Mouse (Mus musculus) adrenal gland, postnatal 4 days (tissue): ENCODE measurements around the gene Rab31. TPM values are rescaled to one million over a fixed set of nuclear protein-coding genes. Genes with fewer than 3 reads are reported as not detected.

Experiments
- DNase-seq, 2 experiments: peaks; one replicate each; pipeline ENCODE4 v3.0.0; 2021 to 2022; ENCODE audit warnings: low spot score in 2 of 2, mixed read lengths in 2 of 2
- total RNA-seq, 2 experiments: library from RNA; stranded (reverse); gene quantifications; 2 replicates each; pipeline ENCODE4 v1.2.3; 2021

The Rab31 gene
- total RNA-seq, 2 experiments from 2014 or later = 43.3 to 46.2 TPM

DNA sequence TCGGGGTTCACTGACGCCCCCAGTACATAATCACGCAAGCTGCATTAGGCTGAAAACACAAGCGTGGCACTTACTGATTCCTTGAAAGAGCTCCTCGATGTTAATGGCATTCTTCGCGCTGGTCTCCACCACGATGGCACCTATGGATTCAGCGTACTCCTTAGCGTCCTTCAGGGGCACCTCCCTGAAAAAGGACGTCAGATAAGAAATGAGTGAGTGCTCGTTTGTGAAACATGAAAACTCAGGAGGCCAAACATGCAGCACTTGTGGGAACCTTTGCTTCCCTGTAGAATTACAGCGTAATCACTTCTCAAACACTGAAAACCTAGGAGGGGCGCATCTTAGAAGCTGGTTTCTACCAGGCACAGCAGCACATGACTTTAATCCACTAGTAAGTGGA, 104.8 kb downstream of the Rab31 start:
- no peak for DNase-seq

GRCm38 (mm10) chr17:65666388-65667161, 106.0 kb downstream of the Rab31 start:
- DNase-seq = no peak

DNA sequence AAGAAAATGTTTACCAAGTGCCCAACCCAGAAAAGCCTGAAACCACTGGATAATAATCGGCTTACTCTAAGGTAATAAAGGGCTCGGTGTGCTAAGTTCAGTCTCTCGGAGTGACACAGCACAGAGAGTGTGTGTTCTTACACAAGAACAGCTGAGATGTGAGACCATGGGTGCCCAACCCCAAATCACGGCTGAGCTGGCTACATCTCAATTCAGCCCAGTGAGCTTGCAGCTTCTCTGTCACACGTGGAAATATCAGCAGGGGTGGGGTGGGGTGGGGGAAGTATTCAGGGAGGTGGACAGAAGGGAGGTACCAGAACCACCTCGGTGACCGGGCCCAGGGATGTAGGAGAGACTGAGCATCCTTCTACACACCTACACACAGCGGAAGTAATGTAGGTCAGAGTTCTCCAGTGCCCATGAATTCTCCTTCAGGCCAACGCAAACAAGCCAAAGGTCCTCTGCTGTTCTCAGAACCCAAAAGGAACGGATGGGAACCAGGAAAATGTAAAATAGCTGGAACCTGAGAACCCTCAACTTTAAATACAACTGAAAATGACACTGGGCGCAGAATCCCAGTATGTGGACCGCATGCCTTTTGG, 106.7 kb downstream of the Rab31 start:
- no peak for DNase-seq

DNA sequence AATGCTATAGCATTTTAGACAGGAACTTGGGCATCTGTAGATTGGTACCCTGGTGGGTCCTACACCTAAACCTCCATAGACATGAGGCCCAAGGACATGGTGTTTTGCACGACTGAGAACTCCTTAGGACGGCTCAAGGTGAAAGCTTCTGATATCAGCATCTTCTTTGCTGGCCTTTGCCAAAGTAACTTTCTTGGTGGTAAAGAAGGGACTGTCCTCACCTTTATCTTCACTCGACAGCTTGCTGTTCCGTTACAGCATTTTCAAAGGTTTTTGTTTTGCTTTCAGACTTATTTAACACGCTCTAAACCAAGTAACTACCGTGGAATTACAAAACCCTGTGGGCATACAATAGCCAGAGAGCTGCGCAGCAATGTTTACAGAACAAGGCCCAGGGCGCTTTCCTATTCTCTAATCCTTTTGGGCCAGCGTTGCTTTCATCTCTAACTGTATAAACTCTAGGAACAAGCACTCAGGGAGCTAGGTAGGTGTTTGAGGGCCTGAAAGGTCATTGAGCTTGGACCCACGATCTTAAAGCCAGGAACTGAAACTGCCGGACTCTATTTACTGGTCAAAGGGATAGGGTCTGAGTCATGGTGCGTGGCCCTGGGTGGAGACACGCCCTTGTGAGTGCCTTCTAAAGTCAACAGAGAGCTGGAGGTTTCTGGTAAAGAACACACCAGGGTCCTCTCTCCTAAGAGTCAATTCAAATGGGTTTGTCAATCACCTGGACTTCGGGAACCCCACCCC, 109.0 kb downstream of the Rab31 start:
- no peak for DNase-seq

DNA sequence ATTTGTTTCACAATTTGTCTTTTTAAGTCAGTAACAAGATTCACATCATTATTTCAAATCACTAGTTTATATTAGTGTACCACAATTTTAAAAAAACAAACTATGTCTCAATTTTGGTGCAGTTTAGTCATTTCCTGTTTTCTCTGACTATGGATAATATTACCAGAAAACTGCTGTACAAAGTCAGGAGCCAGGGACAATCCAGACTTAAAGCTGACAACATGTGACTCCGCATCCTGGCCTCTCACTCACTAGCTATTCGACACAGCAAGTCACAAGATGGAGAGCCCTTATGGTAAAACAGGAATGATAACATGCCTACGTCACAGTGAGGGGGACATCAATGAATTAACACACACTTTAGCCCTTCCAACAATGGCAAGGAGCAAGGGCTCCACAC, 109.9 kb downstream of the Rab31 start:
- no peak for DNase-seq

DNA sequence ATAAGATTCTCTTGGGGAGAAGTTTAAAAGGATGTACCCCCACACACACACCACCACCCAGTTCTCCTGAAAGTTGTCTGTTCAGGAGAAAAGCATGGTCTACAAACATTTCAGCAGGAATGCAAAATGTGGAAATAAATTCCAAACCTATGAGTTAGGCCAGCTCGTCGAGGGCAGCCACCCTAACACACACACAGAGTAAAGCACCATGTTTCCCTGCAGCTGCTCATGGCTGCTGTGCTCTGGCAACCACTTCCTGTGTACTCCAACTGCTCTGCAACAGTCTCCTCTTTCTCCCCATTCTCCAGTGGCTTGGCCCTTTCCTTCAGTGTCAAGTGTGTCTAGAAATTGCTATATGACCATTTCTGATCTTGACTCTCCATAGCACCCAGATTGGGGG, 114.1 kb downstream of the Rab31 start:
- DNase-seq = no peak

GRCm38 (mm10) chr17:65657958-65658357, 114.6 kb downstream of the Rab31 start:
- no peak for DNase-seq

GRCm38 (mm10) chr17:65656731-65657130, 115.8 kb downstream of the Rab31 start:
- no peak for DNase-seq

GRCm38 (mm10) chr17:65656076-65656475, 116.5 kb downstream of the Rab31 start:
- DNase-seq = no peak

- DNase-seq = no peak
These were observed 116.9 kb downstream of the Rab31 start for GRCm38 (mm10) chr17:65655608-65656007.

DNA sequence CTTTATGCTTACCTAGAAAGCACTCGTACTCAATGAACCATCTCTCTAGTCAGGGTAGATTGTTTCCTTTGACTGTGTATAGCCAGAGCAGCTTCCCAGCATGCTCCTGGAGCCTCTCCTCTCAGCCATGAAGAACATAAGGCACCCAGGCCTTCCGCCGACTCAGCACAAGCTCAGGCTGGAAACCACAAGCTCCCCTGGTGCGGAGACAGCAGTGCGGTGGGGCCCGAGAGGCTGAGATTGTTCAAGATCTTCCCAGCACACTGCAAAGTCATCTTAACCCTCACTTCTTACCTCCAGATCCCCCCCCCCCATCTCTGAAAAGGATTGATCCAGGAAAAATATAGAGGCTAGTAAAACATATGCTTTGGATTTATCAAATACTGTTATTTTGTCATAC, 122.0 kb downstream of the Rab31 start:
- no peak for DNase-seq

DNA sequence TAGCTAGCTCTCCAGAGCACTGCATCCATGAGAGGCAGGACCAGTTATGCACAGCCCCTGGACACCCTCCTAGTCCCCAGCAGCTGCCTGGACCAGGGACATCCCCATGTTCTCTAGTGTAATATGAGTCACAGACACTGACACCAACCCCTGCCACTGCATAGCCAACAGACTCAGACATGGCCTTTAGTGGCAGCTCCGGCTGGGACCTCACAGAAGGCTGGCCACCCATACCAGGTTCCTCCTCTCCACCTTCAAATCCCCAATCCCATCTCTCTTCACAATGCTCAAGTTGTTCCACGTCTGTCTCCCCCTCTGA, 123.4 kb downstream of the Rab31 start:
- DNase-seq = no peak

- DNase-seq = peak in 1 of 2 experiments; percentile 40
These were observed 124.0 kb downstream of the Rab31 start for GRCm38 (mm10) chr17:65648371-65649174.

GRCm38 (mm10) chr17:65647961-65648360, 124.6 kb downstream of the Rab31 start:
- DNase-seq = no peak

GRCm38 (mm10) chr17:65647226-65647625, 125.3 kb downstream of the Rab31 start:
- peak in 1 of 2 experiments; percentile 51 for DNase-seq

- DNase-seq = no peak
These were observed 129.0 kb downstream of the Rab31 start for GRCm38 (mm10) chr17:65643579-65643978.

- no peak for DNase-seq
These were observed 129.5 kb downstream of the Rab31 start for GRCm38 (mm10) chr17:65643051-65643521.

- no peak for DNase-seq
These were observed 130.0 kb downstream of the Rab31 start for GRCm38 (mm10) chr17:65642578-65642991.

GRCm38 (mm10) chr17:65641734-65642218, 130.8 kb downstream of the Rab31 start, which contains the start of gene Txndc2:
Txndc2 (minus strand) TSS chr17:65642168.
- no peak for DNase-seq

GRCm38 (mm10) chr17:65639144-65639543, 133.4 kb downstream of the Rab31 start:
- no peak for DNase-seq
